Mouse (Mus musculus): ENCODE results near the gene Rassf4. TPM values are rescaled to one million over a fixed set of nuclear protein-coding genes. Genes with fewer than 3 reads are reported as not detected.
A peak's percentile ranks its signal among the peaks of the same experiment; 100 is the strongest.
"Not testable (repeated sequence)": the region's sequence is repeated elsewhere in the genome, so short reads cannot be mapped to it uniquely, and the experiment has no call there.

Gene Rassf4
- polyA plus RNA-seq, 1 experiment from 2014 or later: 38.0 TPM

- Histone ChIP-seq H3K4me1 (ENCODE audit: control insufficient read depth, insufficient read depth, low read length) (0 out of 2 replicates have a peak, but pooled peaks cover 2% of the 10 kb centered on the region), H3K9ac (ENCODE audit: low read length) (peak overlapping the region; percentile 99), H3K4me3 (ENCODE audit: low read depth, low read length) (peak overlapping the region; percentile 88), H3K9me3 (ENCODE audit: control insufficient read depth, low read length) (no peaks in the 10 kb centered on the region), H3K27ac (ENCODE audit: low read depth, low read length) (peak overlapping the region; percentile 92), H3K27me3 (ENCODE audit: control insufficient read depth, insufficient read depth, low read length) (no peaks in the 10 kb centered on the region), H3K36me3 (ENCODE audit: control insufficient read depth, insufficient read depth, low read length) (peaks cover 4% of the 10 kb centered on the region; the same call in 1 of the 2 replicates), H3K4me2 (ENCODE audit: low read depth) (peak overlapping the region; percentile 75)
- 28% methylated on average over 9 of the region's 9 CpGs for WGBS
- ATAC-seq (ENCODE audit: insufficient read depth, low FRiP score, low TSS enrichment): no peak
- DNase-seq (ENCODE audit: low spot score): no peak
Observed at GRCm38 (mm10) chr6:116628095-116628494, 45.7 kb downstream of the Rassf4 start.

GRCm38 (mm10) chr6:116626417-116626816 lies 47.3 kb downstream of the Rassf4 start:
- H3K27me3 ChIP-seq (ENCODE audit: control insufficient read depth, insufficient read depth, low read length); H3K9ac ChIP-seq (ENCODE audit: low read length); H3K4me1 ChIP-seq (ENCODE audit: control insufficient read depth, insufficient read depth, low read length); H3K9me3 ChIP-seq (ENCODE audit: control insufficient read depth, low read length); H3K36me3 ChIP-seq (ENCODE audit: control insufficient read depth, insufficient read depth, low read length); H3K4me2 ChIP-seq (ENCODE audit: low read depth); ATAC-seq (ENCODE audit: insufficient read depth, low FRiP score, low TSS enrichment); DNase-seq (ENCODE audit: low spot score); H3K27ac ChIP-seq (ENCODE audit: low read depth, low read length); H3K4me3 ChIP-seq (ENCODE audit: low read depth, low read length): not testable (repeated sequence)
- WGBS: 98% methylated on average over 9 of the region's 9 CpGs

GRCm38 (mm10) chr6:116621318-116622023 lies 52.3 kb downstream of the Rassf4 start:
- H3K27ac ChIP-seq (ENCODE audit: low read depth, low read length): no peak overlapping the region
- ATAC-seq (ENCODE audit: insufficient read depth, low FRiP score, low TSS enrichment) (no peak), DNase-seq (ENCODE audit: low spot score) (no peak)
- 78% methylated on average over 8 of the region's 8 CpGs for WGBS
- no peak overlapping the region for H3K4me2 ChIP-seq (ENCODE audit: low read depth)
- no peak overlapping the region for H3K9ac ChIP-seq (ENCODE audit: low read length)
- peaks cover 4% of the 10 kb centered on the region; the same call in 1 of the 2 replicates for H3K36me3 ChIP-seq (ENCODE audit: control insufficient read depth, insufficient read depth, low read length)
- no peaks in the 10 kb centered on the region for H3K9me3 ChIP-seq (ENCODE audit: control insufficient read depth, low read length)
- no peaks in the 10 kb centered on the region for H3K27me3 ChIP-seq (ENCODE audit: control insufficient read depth, insufficient read depth, low read length)
- H3K4me1 ChIP-seq (ENCODE audit: control insufficient read depth, insufficient read depth, low read length): no peaks in the 10 kb centered on the region
- H3K4me3 ChIP-seq (ENCODE audit: low read depth, low read length): no peak overlapping the region

GRCm38 (mm10) chr6:116618073-116618472 lies 55.7 kb downstream of the Rassf4 start:
- no peak for DNase-seq (ENCODE audit: low spot score)
- H3K27me3 ChIP-seq (ENCODE audit: control insufficient read depth, insufficient read depth, low read length): no peaks in the 10 kb centered on the region

GRCm38 (mm10) chr6:116615719-116616118 lies 58.0 kb downstream of the Rassf4 start:
- Histone ChIP-seq H3K9me3 (ENCODE audit: control insufficient read depth, low read length) (no peaks in the 10 kb centered on the region), H3K9ac (ENCODE audit: low read length) (no peak overlapping the region), H3K27me3 (ENCODE audit: control insufficient read depth, insufficient read depth, low read length) (no peaks in the 10 kb centered on the region), H3K27ac (ENCODE audit: low read depth, low read length) (no peak overlapping the region), H3K4me1 (ENCODE audit: control insufficient read depth, insufficient read depth, low read length) (no peaks in the 10 kb centered on the region), H3K4me2 (ENCODE audit: low read depth) (no peak overlapping the region), H3K4me3 (ENCODE audit: low read depth, low read length) (no peak overlapping the region), H3K36me3 (ENCODE audit: control insufficient read depth, insufficient read depth, low read length) (no peaks in the 10 kb centered on the region)
- ATAC-seq (ENCODE audit: insufficient read depth, low FRiP score, low TSS enrichment) (no peak), DNase-seq (ENCODE audit: low spot score) (no peak)
- 90% methylated on average over 2 of the region's 2 CpGs for WGBS

More at GRCm38 (mm10) chr6:116618073-116618472, 55.7 kb downstream of the Rassf4 start:
- no peak overlapping the region for H3K9ac ChIP-seq (ENCODE audit: low read length)
- no peak overlapping the region for H3K4me2 ChIP-seq (ENCODE audit: low read depth)
- H3K4me3 ChIP-seq (ENCODE audit: low read depth, low read length): no peak overlapping the region
- no peaks in the 10 kb centered on the region for H3K9me3 ChIP-seq (ENCODE audit: control insufficient read depth, low read length)
- no peaks in the 10 kb centered on the region for H3K36me3 ChIP-seq (ENCODE audit: control insufficient read depth, insufficient read depth, low read length)
- no peak overlapping the region for H3K27ac ChIP-seq (ENCODE audit: low read depth, low read length)
- ATAC-seq (ENCODE audit: insufficient read depth, low FRiP score, low TSS enrichment): no peak
- H3K4me1 ChIP-seq (ENCODE audit: control insufficient read depth, insufficient read depth, low read length): no peaks in the 10 kb centered on the region

- Histone ChIP-seq H3K36me3 (ENCODE audit: control insufficient read depth, insufficient read depth, low read length) (no peaks in the 10 kb centered on the region), H3K9me3 (ENCODE audit: control insufficient read depth, low read length) (no peaks in the 10 kb centered on the region), H3K4me3 (ENCODE audit: low read depth, low read length) (no peak overlapping the region), H3K27me3 (ENCODE audit: control insufficient read depth, insufficient read depth, low read length) (no peaks in the 10 kb centered on the region), H3K27ac (ENCODE audit: low read depth, low read length) (no peak overlapping the region), H3K9ac (ENCODE audit: low read length) (no peak overlapping the region), H3K4me1 (ENCODE audit: control insufficient read depth, insufficient read depth, low read length) (no peaks in the 10 kb centered on the region), H3K4me2 (ENCODE audit: low read depth) (no peak overlapping the region)
- WGBS: 37% methylated on average over 4 of the region's 4 CpGs
- DNase-seq (ENCODE audit: low spot score) (no peak), ATAC-seq (ENCODE audit: insufficient read depth, low FRiP score, low TSS enrichment) (no peak)
Observed at GRCm38 (mm10) chr6:116607230-116607629, 66.5 kb downstream of the Rassf4 start.

GRCm38 (mm10) chr6:116600969-116601368 lies 72.8 kb downstream of the Rassf4 start:
- H3K4me3 ChIP-seq (ENCODE audit: low read depth, low read length); DNase-seq (ENCODE audit: low spot score); H3K27ac ChIP-seq (ENCODE audit: low read depth, low read length); H3K9ac ChIP-seq (ENCODE audit: low read length); H3K4me2 ChIP-seq (ENCODE audit: low read depth); H3K9me3 ChIP-seq (ENCODE audit: control insufficient read depth, low read length); ATAC-seq (ENCODE audit: insufficient read depth, low FRiP score, low TSS enrichment); H3K4me1 ChIP-seq (ENCODE audit: control insufficient read depth, insufficient read depth, low read length); H3K36me3 ChIP-seq (ENCODE audit: control insufficient read depth, insufficient read depth, low read length); H3K27me3 ChIP-seq (ENCODE audit: control insufficient read depth, insufficient read depth, low read length): not testable (repeated sequence)

- WGBS: 81% methylated on average over 4 of the region's 4 CpGs
- no peaks in the 10 kb centered on the region for H3K36me3 ChIP-seq (ENCODE audit: control insufficient read depth, insufficient read depth, low read length)
- DNase-seq (ENCODE audit: low spot score) (no peak), ATAC-seq (ENCODE audit: insufficient read depth, low FRiP score, low TSS enrichment) (no peak)
- no peaks in the 10 kb centered on the region for H3K27me3 ChIP-seq (ENCODE audit: control insufficient read depth, insufficient read depth, low read length)
- H3K4me2 ChIP-seq (ENCODE audit: low read depth): no peak within 1 kb of the TSS
- no peaks in the 10 kb centered on the region for H3K4me1 ChIP-seq (ENCODE audit: control insufficient read depth, insufficient read depth, low read length)
- no peak within 1 kb of the TSS for H3K9ac ChIP-seq (ENCODE audit: low read length)
- no peak within 1 kb of the TSS for H3K27ac ChIP-seq (ENCODE audit: low read depth, low read length)
- no peak within 1 kb of the TSS for H3K4me3 ChIP-seq (ENCODE audit: low read depth, low read length)
- no peaks in the 10 kb centered on the region for H3K9me3 ChIP-seq (ENCODE audit: control insufficient read depth, low read length)
Observed at GRCm38 (mm10) chr6:116584095-116584494, 89.7 kb downstream of the Rassf4 start, which contains the start of gene Olfr215. Gene Olfr215, minus strand, starts transcription at chr6:116584195.

Measured in neural tube, embryonic 11.5 days (tissue).